Mouse (Mus musculus): Measurements from ENCODE around the gene Fam187b. TPM values are rescaled to one million over a fixed set of nuclear protein-coding genes. Genes with fewer than 3 reads are reported as not detected.
"Not testable (repeated sequence)": the region's sequence is repeated elsewhere in the genome, so short reads cannot be mapped to it uniquely, and the experiment has no call there.

The Fam187b gene
- total and polyA plus RNA-seq, 3 experiments, result not detected

DNA sequence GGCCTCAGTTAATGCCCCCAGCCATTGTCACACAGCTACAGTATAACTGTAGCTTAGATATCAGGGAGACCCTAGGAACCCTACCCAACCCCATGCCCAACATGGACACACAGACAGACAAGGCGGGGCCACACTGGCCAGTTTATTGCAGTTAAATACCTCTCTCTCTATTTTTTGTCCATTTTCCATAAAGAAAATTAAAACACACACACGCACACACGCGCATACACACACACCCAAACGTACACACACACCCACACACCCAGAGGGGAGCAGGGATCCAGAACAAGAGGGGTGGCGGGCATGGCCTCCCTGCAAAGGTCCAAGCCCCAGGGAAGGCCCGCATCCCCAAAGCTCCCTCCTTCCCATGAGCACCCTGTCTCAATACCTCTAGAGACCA is 27.7 kb upstream of the Fam187b start:
- peaks cover 33 to 42% of the 10 kb centered on the region in 2 experiments for H3K36me3 ChIP-seq (replicated peaks in 1 of 2; ENCODE audit: control insufficient read depth in 1 of 2, insufficient read depth in 1 of 2, low read length in 1 of 2)
- H3K4me3 ChIP-seq (replicated peaks in 1 of 3; ENCODE audit: low read depth in 2 of 3, low read length in 2 of 3, poor library complexity in 1 of 3), result no peak overlapping the region
- in situ Hi-C loops (cut with MboI; ENCODE audit: low pct_ligation_motif_present, low pct_unique_long_range_greater_than_20kb, low sequenced_read_pairs), result no loop called here
- H3K9me3 ChIP-seq (replicated peaks; ENCODE audit: low read length), result no peaks in the 10 kb centered on the region
- H3K4me2 ChIP-seq (ENCODE audit: insufficient read depth, low read depth, poor library complexity, severe bottlenecking), result no peak overlapping the region
- H3K79me2 ChIP-seq (replicated peaks; ENCODE audit: control insufficient read depth, extremely low read depth, insufficient read depth, poor library complexity, severe bottlenecking), result no peaks in the 10 kb centered on the region
- TF ChIP-seq SMC3 (IDR thresholded peaks at IDR 0.05; ENCODE audit: low read depth, low read length), result no peak
- TF ChIP-seq HCFC1 (IDR thresholded peaks at IDR 0.05; ENCODE audit: low read depth, low read length), result no peak
- no peak for TF ChIP-seq ZNF384 (IDR thresholded peaks at IDR 0.05; ENCODE audit: low read depth, low read length)
- no peak for TF ChIP-seq ZC3H11A (IDR thresholded peaks at IDR 0.05; ENCODE audit: low read depth, low read length)
- no peak for TF ChIP-seq GABPA (IDR thresholded peaks at IDR 0.05; ENCODE audit: insufficient replicate concordance, low read depth, low read length)
- TF ChIP-seq UBTF (IDR thresholded peaks at IDR 0.05; ENCODE audit: low read depth, low read length), result no peak
- no peaks in the 10 kb centered on the region for H3K27me3 ChIP-seq (replicated peaks)
- H3K4me1 ChIP-seq (ENCODE audit: control insufficient read depth in 1 of 2, insufficient read depth in 2 of 2), result peaks cover 0 to 11% of the 10 kb centered on the region in 2 experiments; a peak in 1 of 4 replicates
- dilution Hi-C loops (cut with MboI; ENCODE audit: extremely low pct_ligation_motif_present, extremely low pct_unique_long_range_greater_than_20kb, low sequenced_read_pairs), result no loop called here
- H3K9ac ChIP-seq (ENCODE audit: insufficient read depth, low read depth), result no peak overlapping the region
- no peak overlapping the region for H3K27ac ChIP-seq (ENCODE audit: insufficient read depth, low read depth)
- no peak for DNase-seq (ENCODE audit: extremely low read depth)

DNA sequence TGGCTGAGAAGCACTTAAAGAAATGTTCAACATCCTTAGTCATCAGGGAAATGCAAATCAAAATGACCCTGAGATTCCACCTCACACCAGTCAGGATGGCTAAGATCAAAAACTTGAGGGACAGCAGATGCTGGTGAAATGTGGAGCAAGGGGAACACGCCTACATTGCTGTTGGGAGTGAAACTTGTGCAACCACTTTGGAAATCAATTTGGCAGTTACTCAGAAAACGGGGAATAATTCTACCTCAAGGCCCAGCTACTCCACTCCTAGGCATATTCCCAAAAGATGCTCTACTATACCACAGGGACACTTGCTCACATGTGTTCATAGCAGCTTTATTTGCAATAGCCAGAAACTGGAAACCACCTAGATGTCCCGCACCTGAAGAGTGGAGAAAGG is 23.7 kb upstream of the Fam187b start:
- H3K27ac ChIP-seq (ENCODE audit: insufficient read depth, low read depth); in situ Hi-C loops (cut with MboI; ENCODE audit: low pct_ligation_motif_present, low pct_unique_long_range_greater_than_20kb, low sequenced_read_pairs); H3K9ac ChIP-seq (ENCODE audit: insufficient read depth, low read depth); H3K79me2 ChIP-seq (replicated peaks; ENCODE audit: control insufficient read depth, extremely low read depth, insufficient read depth, poor library complexity, severe bottlenecking); H3K4me2 ChIP-seq (ENCODE audit: insufficient read depth, low read depth, poor library complexity, severe bottlenecking); H3K27me3 ChIP-seq (replicated peaks); DNase-seq (ENCODE audit: extremely low read depth); H3K9me3 ChIP-seq (replicated peaks; ENCODE audit: low read length); dilution Hi-C loops (cut with MboI; ENCODE audit: extremely low pct_ligation_motif_present, extremely low pct_unique_long_range_greater_than_20kb, low sequenced_read_pairs); H3K4me3 ChIP-seq (replicated peaks in 1 of 3; ENCODE audit: low read depth in 2 of 3, low read length in 2 of 3, poor library complexity in 1 of 3): not testable (repeated sequence)
- Histone ChIP-seq H3K36me3 (replicated peaks in 1 of 2; ENCODE audit: control insufficient read depth in 1 of 2, insufficient read depth in 1 of 2, low read length in 1 of 2) (peaks cover 64 to 77% of the 10 kb centered on the region in 2 experiments), H3K4me1 (ENCODE audit: control insufficient read depth in 1 of 2, insufficient read depth in 2 of 2) (peaks cover 10 to 32% of the 10 kb centered on the region in 2 experiments)

DNA sequence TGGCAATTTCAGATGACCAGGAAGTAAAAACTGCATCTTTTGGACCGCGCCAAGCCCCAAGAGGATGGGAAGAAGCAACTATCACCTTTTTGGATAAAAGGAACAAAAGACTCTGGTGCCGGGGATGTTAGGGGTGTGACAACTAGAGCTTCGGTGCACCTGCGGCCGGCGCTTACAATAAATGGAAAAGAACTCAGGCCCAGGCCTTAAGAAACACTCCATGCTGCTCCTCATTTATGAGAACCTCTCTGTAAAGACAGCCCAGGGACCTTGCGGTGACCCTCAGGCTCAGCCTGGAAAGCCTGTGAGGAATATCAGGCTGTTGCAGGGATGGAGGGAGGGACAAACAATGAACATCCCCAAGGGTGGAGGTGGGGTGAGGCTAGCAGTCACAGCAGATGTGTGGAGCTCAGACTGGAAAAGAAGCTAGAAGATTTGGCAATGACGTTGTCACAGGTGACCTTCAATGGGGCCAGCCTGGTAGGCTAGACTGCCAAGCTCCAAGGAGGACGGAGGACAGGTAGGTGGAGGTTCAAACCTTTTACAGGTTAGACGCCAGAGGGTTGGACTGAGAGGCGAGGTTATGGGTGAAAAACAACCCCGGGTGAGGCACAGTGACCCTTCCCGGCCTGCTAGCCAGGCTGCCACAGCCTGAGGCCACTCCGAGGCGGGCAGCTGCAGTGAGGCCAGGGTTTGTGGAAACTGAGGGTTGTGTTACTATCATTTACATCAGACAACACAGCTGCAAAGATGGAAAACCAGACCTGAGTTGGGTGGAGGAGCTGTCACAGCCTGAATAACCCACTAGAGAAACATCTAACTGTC is 20.9 kb upstream of the Fam187b start:
- Histone ChIP-seq H3K27me3 (replicated peaks) (no peaks in the 10 kb centered on the region), H3K36me3 (replicated peaks in 1 of 2; ENCODE audit: control insufficient read depth in 1 of 2, insufficient read depth in 1 of 2, low read length in 1 of 2) (peaks cover 52 to 67% of the 10 kb centered on the region in 2 experiments), H3K9ac (ENCODE audit: insufficient read depth, low read depth) (no peak overlapping the region), H3K4me3 (replicated peaks in 1 of 3; ENCODE audit: low read depth in 2 of 3, low read length in 2 of 3, poor library complexity in 1 of 3) (no peak overlapping the region), H3K79me2 (replicated peaks; ENCODE audit: control insufficient read depth, extremely low read depth, insufficient read depth, poor library complexity, severe bottlenecking) (no peaks in the 10 kb centered on the region; the same call in 1 of the 2 replicates), H3K9me3 (replicated peaks; ENCODE audit: low read length) (no peaks in the 10 kb centered on the region), H3K27ac (ENCODE audit: insufficient read depth, low read depth) (no peak overlapping the region), H3K4me2 (ENCODE audit: insufficient read depth, low read depth, poor library complexity, severe bottlenecking) (no peak overlapping the region), H3K4me1 (ENCODE audit: control insufficient read depth in 1 of 2, insufficient read depth in 2 of 2) (peaks cover 15 to 38% of the 10 kb centered on the region in 2 experiments)
- in situ Hi-C loops (cut with MboI; ENCODE audit: low pct_ligation_motif_present, low pct_unique_long_range_greater_than_20kb, low sequenced_read_pairs), result no loop called here
- DNase-seq (ENCODE audit: extremely low read depth), result no peak
- dilution Hi-C loops (cut with MboI; ENCODE audit: extremely low pct_ligation_motif_present, extremely low pct_unique_long_range_greater_than_20kb, low sequenced_read_pairs), result no loop called here
- TF ChIP-seq NELFE (IDR thresholded peaks at IDR 0.05; ENCODE audit: low read depth, low read length) (no peak), JUN (IDR thresholded peaks at IDR 0.05; ENCODE audit: insufficient read depth, low read depth, low read length) (no peak), SIN3A (IDR thresholded peaks at IDR 0.05; ENCODE audit: low read length) (no peak), ELF1 (IDR thresholded peaks at IDR 0.05; ENCODE audit: low read depth, low read length) (no peak), PAX5 (IDR thresholded peaks at IDR 0.05; ENCODE audit: low read length) (no peak), CHD1 (IDR thresholded peaks at IDR 0.05; ENCODE audit: low read depth, low read length) (no peak), UBTF (IDR thresholded peaks at IDR 0.05; ENCODE audit: low read depth, low read length) (no peak), HCFC1 (IDR thresholded peaks at IDR 0.05; ENCODE audit: low read depth, low read length) (no peak), E2F4 (IDR thresholded peaks at IDR 0.05; ENCODE audit: insufficient replicate concordance, low read depth, low read length) (no peak), JUND (conservative IDR thresholded peaks at IDR 0.05; ENCODE audit: low read depth, low read length) (no peak), ZNF384 (IDR thresholded peaks at IDR 0.05; ENCODE audit: low read depth, low read length) (no peak), CTCF (conservative IDR thresholded peaks at IDR 0.05 in 1 of 2, IDR thresholded peaks at IDR 0.05 in 1 of 2; ENCODE audit: low read depth in 2 of 2, low read length in 2 of 2) (no peak), ZKSCAN1 (IDR thresholded peaks at IDR 0.05; ENCODE audit: borderline replicate concordance, low read depth, low read length) (no peak), MAZ (IDR thresholded peaks at IDR 0.05; ENCODE audit: low read depth, low read length) (no peak)

Measured in CH12.LX (cell line).